Mouse (Mus musculus): ENCODE data around the gene Cela3a. TPM values are rescaled to one million over a fixed set of nuclear protein-coding genes. Genes with fewer than 3 reads are reported as not detected.
"Not testable (repeated sequence)": the region's sequence is repeated elsewhere in the genome, so short reads cannot be mapped to it uniquely, and the experiment has no call there.

The Cela3a gene
- polyA plus RNA-seq, 1 experiment from 2014 or later, result not detected

DNA sequence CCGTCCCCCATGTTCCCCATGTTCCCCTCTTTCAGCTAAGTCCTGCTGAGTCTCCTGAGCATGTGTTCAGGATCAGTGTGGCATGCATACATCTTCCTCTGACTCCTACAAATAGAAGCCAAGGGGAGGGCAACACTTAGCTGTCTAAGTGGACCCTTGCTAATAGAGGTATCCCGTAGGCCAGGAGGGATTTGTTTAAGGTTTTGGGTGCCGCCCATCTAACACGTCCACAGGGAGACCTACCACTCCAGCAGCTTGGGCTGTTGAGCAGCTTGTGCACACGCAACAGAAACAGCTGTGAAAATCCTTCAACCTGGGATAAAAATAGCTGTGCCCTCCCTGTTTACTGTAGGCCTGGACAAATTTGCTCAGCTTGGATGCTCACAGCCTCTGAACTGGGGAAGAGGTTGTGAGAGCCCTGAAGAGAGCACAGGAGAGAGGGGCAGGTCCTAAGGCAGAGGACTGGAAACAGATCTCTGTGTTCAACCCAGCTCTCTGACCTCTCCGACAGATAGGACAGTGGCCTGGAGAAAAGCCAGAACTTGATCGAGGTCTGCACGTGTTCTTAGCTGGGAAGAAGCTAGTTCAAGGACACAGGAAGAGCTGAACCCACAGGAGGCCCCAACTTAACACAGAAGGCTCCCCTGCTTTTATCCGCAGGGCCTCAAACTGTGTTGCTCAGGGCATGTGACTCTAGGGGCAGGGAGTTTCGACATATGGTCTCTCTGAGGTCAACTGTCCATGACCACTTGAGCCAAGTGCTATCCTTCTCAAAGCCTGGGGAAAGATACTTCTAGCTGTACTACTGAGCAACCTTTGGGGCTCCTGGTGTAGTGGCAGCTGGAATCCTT lies 23.3 kb upstream of the Cela3a start:
- not testable (repeated sequence) for H3K9ac ChIP-seq (ENCODE audit: low read depth, low read length); H3K27ac ChIP-seq (ENCODE audit: low read depth, low read length); H3K4me1 ChIP-seq (ENCODE audit: control insufficient read depth, insufficient read depth, low read length); H3K4me3 ChIP-seq (ENCODE audit: low read length); H3K9me3 ChIP-seq (ENCODE audit: control insufficient read depth, low read length); ATAC-seq (ENCODE audit: low FRiP score, low TSS enrichment); H3K36me3 ChIP-seq (ENCODE audit: control insufficient read depth, insufficient read depth, low read length); H3K4me2 ChIP-seq (replicated peaks; ENCODE audit: low read depth, low read length); H3K27me3 ChIP-seq (ENCODE audit: control insufficient read depth, insufficient read depth, low read length)
- WGBS, result 71% methylated on average over 10 of the region's 10 CpGs

DNA sequence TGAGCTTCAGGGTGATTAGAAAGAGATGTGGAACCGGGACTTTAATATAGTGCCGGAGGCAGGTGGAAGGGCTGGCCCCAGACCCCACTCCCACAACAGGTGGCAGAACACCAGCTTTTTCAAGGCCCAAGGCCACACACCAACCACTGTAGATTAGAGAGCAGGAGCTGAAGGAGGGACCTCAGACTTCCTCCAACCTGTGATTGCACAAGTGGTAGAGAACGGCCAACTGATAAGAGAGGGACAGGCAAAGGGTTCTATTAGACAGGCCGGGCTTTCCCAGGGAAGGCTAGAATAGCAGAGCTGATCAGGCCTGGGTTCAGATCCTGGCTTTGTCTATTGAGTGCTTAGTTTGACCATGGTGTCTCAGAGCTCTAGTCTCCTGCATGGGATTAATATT lies 20.9 kb upstream of the Cela3a start, which contains the start of gene Cela3b:
Gene Cela3b, minus strand, starts transcription at position 39 of the 400 bp plus-strand sequence.
- 84% methylated on average over 4 of the region's 4 CpGs for WGBS
- H3K4me3 ChIP-seq (ENCODE audit: low read length), result no peak within 1 kb of the TSS
- no peak within 1 kb of the TSS for H3K27ac ChIP-seq (ENCODE audit: low read depth, low read length)
- no peak for ATAC-seq (ENCODE audit: low FRiP score, low TSS enrichment)
- no peaks in the 10 kb centered on the region for H3K27me3 ChIP-seq (ENCODE audit: control insufficient read depth, insufficient read depth, low read length)
- no peak within 1 kb of the TSS for H3K4me2 ChIP-seq (replicated peaks; ENCODE audit: low read depth, low read length)
- H3K4me1 ChIP-seq (ENCODE audit: control insufficient read depth, insufficient read depth, low read length), result no peaks in the 10 kb centered on the region
- no peak within 1 kb of the TSS for H3K9ac ChIP-seq (ENCODE audit: low read depth, low read length)
- no peaks in the 10 kb centered on the region for H3K36me3 ChIP-seq (ENCODE audit: control insufficient read depth, insufficient read depth, low read length)
- H3K9me3 ChIP-seq (ENCODE audit: control insufficient read depth, low read length), result no peaks in the 10 kb centered on the region

DNA sequence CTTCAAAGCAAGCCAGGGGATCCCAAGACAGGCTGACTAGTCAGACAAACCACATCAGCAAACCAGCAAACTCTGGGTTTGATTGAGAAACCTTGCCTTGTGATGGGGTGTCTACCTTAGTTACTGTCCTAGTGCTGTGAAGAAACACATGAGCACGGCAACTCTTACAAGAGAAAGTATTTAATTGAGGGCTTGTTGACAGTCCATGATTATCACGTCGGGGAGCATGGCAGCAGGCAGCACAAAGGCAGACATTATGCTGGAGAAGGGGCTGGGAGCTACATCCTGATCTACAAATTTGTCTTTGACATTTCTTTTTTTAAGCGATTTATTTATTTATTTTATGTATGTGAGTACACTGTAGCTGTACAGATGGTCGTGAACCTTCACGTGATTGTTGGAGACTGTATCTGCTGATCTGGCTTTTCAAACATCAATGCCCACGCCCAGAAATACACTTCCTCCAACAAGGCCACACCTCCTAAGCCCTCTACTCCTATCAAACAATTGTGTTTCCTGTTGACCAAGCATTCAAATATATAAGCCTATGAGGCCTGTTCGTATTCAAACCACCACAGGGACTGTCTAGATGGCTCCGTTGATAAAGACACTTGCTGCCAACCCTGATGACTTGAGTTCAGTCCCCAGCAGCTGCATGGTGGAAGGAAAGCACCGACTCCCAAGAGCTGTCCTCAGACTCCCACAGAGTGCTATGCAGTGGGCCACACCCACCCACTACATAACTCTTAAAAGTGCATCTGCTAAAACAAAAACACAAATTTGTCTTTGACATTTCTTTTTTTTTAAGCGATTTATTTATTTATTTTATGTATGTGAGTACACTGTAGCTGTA lies 8.3 kb upstream of the Cela3a start:
- no peaks in the 10 kb centered on the region for H3K27me3 ChIP-seq (ENCODE audit: control insufficient read depth, insufficient read depth, low read length)
- no peaks in the 10 kb centered on the region for H3K4me1 ChIP-seq (ENCODE audit: control insufficient read depth, insufficient read depth, low read length)
- H3K9me3 ChIP-seq (ENCODE audit: control insufficient read depth, low read length), result no peaks in the 10 kb centered on the region
- H3K9ac ChIP-seq (ENCODE audit: low read depth, low read length), result no peak overlapping the region
- no peaks in the 10 kb centered on the region for H3K36me3 ChIP-seq (ENCODE audit: control insufficient read depth, insufficient read depth, low read length)
- ATAC-seq (ENCODE audit: low FRiP score, low TSS enrichment), result no peak
- H3K27ac ChIP-seq (ENCODE audit: low read depth, low read length), result no peak overlapping the region
- no peak overlapping the region for H3K4me2 ChIP-seq (replicated peaks; ENCODE audit: low read depth, low read length)
- WGBS, result 76% methylated on average over 11 of the region's 11 CpGs
- H3K4me3 ChIP-seq (ENCODE audit: low read length), result no peak overlapping the region

DNA sequence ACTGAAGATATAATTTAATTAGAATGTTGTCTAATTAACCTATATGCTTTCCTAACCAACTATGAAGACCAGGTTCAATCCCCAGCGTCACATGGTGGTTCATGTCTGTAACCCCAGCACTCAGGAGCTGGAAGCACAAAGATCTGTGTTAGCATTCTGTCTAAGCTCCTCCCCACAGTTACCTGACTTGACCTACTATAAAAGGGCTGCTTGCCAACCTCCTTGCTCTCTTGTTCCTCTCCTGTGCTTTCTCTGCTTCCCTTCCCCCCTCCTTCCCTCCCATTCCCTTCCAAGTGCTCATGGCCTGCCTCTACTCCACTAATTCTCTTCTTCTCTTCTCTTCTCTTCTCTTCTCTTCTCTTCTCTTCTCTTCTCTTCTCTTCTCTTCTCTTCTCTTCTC lies 5.3 kb upstream of the Cela3a start:
- WGBS, result 75% methylated on average over 1 of the region's 1 CpGs
- ATAC-seq (ENCODE audit: low FRiP score, low TSS enrichment), result no peak
- no peak overlapping the region for H3K4me3 ChIP-seq (ENCODE audit: low read length)

DNA sequence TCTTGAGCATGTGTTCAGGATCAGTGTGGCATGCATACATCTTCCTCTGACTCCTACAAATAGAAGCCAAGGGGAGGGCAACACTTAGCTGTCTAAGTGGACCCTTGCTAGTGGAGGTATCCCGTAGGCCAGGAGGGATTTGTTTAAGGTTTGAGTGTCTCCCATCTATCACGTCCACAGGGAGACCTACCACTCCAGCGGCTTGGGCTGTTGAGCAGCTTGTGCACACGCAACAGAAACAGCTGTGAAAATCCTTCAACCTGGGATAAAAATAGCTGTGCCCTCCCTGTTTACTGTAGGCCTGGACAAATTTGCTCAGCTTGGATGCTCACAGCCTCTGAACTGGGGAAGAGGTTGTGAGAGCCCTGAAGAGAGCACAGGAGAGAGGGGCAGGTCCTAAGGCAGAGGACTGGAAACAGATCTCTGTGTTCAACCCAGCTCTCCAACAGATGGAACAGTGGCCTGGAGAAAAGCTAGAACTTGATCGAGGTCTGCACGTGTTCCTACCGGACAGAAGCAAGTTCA lies 2.7 kb upstream of the Cela3a start:
- H3K9ac ChIP-seq (ENCODE audit: low read depth, low read length); H3K27ac ChIP-seq (ENCODE audit: low read depth, low read length); H3K27me3 ChIP-seq (ENCODE audit: control insufficient read depth, insufficient read depth, low read length); H3K9me3 ChIP-seq (ENCODE audit: control insufficient read depth, low read length); H3K36me3 ChIP-seq (ENCODE audit: control insufficient read depth, insufficient read depth, low read length); H3K4me2 ChIP-seq (replicated peaks; ENCODE audit: low read depth, low read length); H3K4me3 ChIP-seq (ENCODE audit: low read length); ATAC-seq (ENCODE audit: low FRiP score, low TSS enrichment); H3K4me1 ChIP-seq (ENCODE audit: control insufficient read depth, insufficient read depth, low read length): not testable (repeated sequence)
- 76% methylated on average over 7 of the region's 7 CpGs for WGBS

More for the DNA sequence above, 5.3 kb upstream of the Cela3a start:
- Histone ChIP-seq H3K4me1 (ENCODE audit: control insufficient read depth, insufficient read depth, low read length) (no peaks in the 10 kb centered on the region), H3K4me2 (replicated peaks; ENCODE audit: low read depth, low read length) (no peak overlapping the region), H3K27ac (ENCODE audit: low read depth, low read length) (no peak overlapping the region), H3K27me3 (ENCODE audit: control insufficient read depth, insufficient read depth, low read length) (no peaks in the 10 kb centered on the region), H3K9ac (ENCODE audit: low read depth, low read length) (no peak overlapping the region), H3K9me3 (ENCODE audit: control insufficient read depth, low read length) (no peaks in the 10 kb centered on the region), H3K36me3 (ENCODE audit: control insufficient read depth, insufficient read depth, low read length) (no peaks in the 10 kb centered on the region)

DNA sequence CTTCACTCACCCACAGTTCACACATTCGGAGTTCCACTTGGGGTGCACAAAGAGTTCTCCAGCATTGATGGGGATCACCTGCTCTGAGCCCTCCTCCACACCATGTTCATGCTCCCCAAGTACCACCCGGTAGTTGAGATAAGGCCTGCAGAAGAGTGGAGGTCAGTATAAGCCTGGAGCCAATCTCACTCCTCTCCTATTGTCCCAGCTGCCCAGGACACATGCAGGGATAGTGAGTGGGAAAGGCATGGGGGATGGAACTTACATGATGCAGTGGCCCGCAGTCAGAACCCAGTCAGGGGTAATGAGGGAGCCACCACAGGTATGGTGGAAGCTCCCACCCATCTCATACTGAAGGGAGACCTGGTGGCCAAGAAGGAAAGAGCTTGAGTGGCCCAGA lies 4.0 kb downstream of the Cela3a start:
- no peak overlapping the region for H3K4me2 ChIP-seq (replicated peaks; ENCODE audit: low read depth, low read length)
- no peak for ATAC-seq (ENCODE audit: low FRiP score, low TSS enrichment)
- H3K27ac ChIP-seq (ENCODE audit: low read depth, low read length), result no peak overlapping the region
- no peaks in the 10 kb centered on the region for H3K27me3 ChIP-seq (ENCODE audit: control insufficient read depth, insufficient read depth, low read length)
- H3K4me3 ChIP-seq (ENCODE audit: low read length), result no peak overlapping the region
- WGBS, result 89% methylated on average over 3 of the region's 3 CpGs
- no peak overlapping the region for H3K9ac ChIP-seq (ENCODE audit: low read depth, low read length)
- H3K9me3 ChIP-seq (ENCODE audit: control insufficient read depth, low read length), result no peaks in the 10 kb centered on the region
- H3K4me1 ChIP-seq (ENCODE audit: control insufficient read depth, insufficient read depth, low read length), result no peaks in the 10 kb centered on the region
- H3K36me3 ChIP-seq (ENCODE audit: control insufficient read depth, insufficient read depth, low read length), result no peaks in the 10 kb centered on the region

DNA sequence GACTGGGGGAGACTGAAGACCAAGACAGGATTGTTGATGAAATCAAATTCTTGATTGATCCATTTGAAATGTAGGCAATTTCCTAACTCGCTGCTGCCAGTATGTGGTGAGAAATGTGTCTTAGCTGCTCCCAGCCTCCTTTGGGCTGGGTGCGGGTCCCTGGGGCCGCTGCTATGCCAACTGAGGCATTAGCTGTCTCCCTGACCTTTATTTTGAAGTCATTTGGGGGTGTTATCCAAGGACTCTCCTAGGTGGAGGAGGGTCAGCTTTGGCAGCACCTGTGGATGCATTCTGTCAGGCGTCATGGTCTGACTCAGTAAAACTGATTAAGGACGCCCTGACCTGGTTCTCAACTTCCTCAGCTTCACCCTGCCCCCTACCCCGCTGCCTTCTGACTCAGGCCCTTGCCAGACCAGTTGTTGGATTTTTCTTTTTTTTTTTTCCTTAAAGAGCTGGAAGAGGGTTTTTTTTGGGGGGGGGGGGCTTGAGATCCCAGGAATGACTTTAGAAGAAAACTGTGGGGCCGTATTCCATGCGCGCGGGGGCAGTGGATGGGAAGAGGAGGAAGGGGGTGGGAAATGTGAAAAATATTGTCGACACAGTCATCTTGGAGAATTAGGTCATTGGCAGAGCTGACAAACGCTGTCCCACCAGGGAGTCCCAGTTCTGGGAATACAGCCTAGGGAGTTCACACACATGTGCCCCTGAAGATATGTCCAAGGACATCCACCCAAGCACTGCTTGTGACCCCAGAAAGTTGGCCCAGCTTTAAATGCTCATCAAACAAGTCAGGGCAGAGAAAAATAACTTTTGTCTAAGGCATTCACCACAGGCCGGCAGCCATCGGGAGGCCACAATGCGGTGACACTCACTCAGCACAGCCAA lies 12.7 kb downstream of the Cela3a start:
- H3K36me3 ChIP-seq (ENCODE audit: control insufficient read depth, insufficient read depth, low read length), result no peaks in the 10 kb centered on the region
- H3K4me3 ChIP-seq (ENCODE audit: low read length), result no peak overlapping the region
- 67% methylated on average over 15 of the region's 15 CpGs for WGBS
- H3K4me2 ChIP-seq (replicated peaks; ENCODE audit: low read depth, low read length), result no peak overlapping the region
- H3K4me1 ChIP-seq (ENCODE audit: control insufficient read depth, insufficient read depth, low read length), result no peaks in the 10 kb centered on the region
- no peaks in the 10 kb centered on the region for H3K9me3 ChIP-seq (ENCODE audit: control insufficient read depth, low read length)
- ATAC-seq (ENCODE audit: low FRiP score, low TSS enrichment), result no peak
- H3K27ac ChIP-seq (ENCODE audit: low read depth, low read length), result no peak overlapping the region
- no peaks in the 10 kb centered on the region for H3K27me3 ChIP-seq (ENCODE audit: control insufficient read depth, insufficient read depth, low read length)
- H3K9ac ChIP-seq (ENCODE audit: low read depth, low read length), result no peak overlapping the region

DNA sequence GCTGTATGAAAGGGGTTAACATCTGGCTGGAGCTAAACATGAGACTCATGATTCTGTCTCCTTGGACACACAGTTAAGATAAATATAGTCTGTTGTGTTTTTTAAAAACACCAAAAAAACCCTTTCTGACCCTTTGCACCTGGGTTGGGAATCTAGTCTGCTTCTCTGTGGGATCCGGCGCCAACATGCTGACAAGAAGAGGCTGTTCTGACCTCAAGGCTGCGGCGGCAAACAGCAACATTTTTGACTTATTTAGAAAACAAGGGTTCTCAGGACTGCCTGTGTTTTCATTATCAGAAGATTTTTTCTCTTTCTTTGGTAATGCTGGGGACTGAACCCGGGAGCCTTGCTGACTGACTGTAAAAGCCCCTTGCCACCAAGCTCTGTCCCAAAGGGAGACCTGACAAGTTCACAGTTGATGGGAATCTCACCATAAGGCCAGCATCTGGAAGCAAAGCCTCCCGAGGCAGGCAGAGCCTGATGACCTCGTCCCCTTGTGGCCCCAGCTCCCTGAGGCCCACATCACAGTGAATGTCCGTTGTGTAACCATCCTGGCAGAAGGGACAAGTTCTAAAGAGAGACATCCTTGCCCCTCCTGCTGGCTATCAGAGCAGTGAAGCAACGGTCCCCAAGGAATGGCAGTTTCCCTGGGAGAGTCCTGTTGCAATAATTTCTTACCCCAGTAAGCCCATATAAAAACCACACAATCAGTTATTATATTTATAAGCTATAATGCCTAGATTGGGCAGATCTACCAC lies 16.0 kb downstream of the Cela3a start:
- no peak overlapping the region for H3K4me2 ChIP-seq (replicated peaks; ENCODE audit: low read depth, low read length)
- H3K9me3 ChIP-seq (ENCODE audit: control insufficient read depth, low read length), result no peaks in the 10 kb centered on the region
- 47% methylated on average over 9 of the region's 9 CpGs for WGBS
- H3K36me3 ChIP-seq (ENCODE audit: control insufficient read depth, insufficient read depth, low read length), result no peaks in the 10 kb centered on the region
- ATAC-seq (ENCODE audit: low FRiP score, low TSS enrichment), result no peak
- H3K27me3 ChIP-seq (ENCODE audit: control insufficient read depth, insufficient read depth, low read length), result no peaks in the 10 kb centered on the region
- 0 out of 2 replicates have a peak overlapping the region, but pooled peaks have one; percentile 30 for H3K27ac ChIP-seq (ENCODE audit: low read depth, low read length)
- no peaks in the 10 kb centered on the region for H3K4me1 ChIP-seq (ENCODE audit: control insufficient read depth, insufficient read depth, low read length)
- no peak overlapping the region for H3K4me3 ChIP-seq (ENCODE audit: low read length)
- no peak overlapping the region for H3K9ac ChIP-seq (ENCODE audit: low read depth, low read length)

All from kidney, embryonic 14.5 days (tissue).